Mouse (Mus musculus): ENCODE results near the gene Vmn2r40. TPM values are rescaled to one million over a fixed set of nuclear protein-coding genes. Genes with fewer than 3 reads are reported as not detected.
"Not testable (repeated sequence)": the region's sequence is repeated elsewhere in the genome, so short reads cannot be mapped to it uniquely, and the experiment has no call there.

The Vmn2r40 gene
- polyA plus RNA-seq (2014; fragmentation: Nextera tagmentation; extraction: Ambion mirVana), result not detected in 2 replicates

- H3K4me1 ChIP-seq (ENCODE audit: control insufficient read depth, insufficient read depth, low read length); H3K27me3 ChIP-seq (ENCODE audit: control insufficient read depth, insufficient read depth, low read length); H3K9ac ChIP-seq (replicated peaks; ENCODE audit: low read depth, low read length); H3K4me3 ChIP-seq (ENCODE audit: low read depth, low read length); ATAC-seq (ENCODE audit: insufficient number of reproducible peaks, insufficient read depth, low FRiP score, low read depth); H3K9me3 ChIP-seq (ENCODE audit: control insufficient read depth, low read depth, low read length); H3K36me3 ChIP-seq (ENCODE audit: control insufficient read depth, insufficient read depth, low read length); H3K4me2 ChIP-seq (replicated peaks; ENCODE audit: low read depth, low read length); H3K27ac ChIP-seq (ENCODE audit: low read length): not testable (repeated sequence)
- no CpG with 5 or more reads among the region's 1 CpGs for WGBS
Measured at GRCm38 (mm10) chr7:8931335-8931734, at the start of gene Vmn2r40. Gene Vmn2r40 (minus strand): TSS chr7:8931435.

Other genes with a start within 250 kb of the Vmn2r40 start
- not detected in 2 replicates for gene Vmn2r39, start 99.4 kb upstream of the Vmn2r40 start, polyA plus RNA-seq (2014; fragmentation: Nextera tagmentation; extraction: Ambion mirVana)
- gene Vmn2r38, start 166.4 kb upstream of the Vmn2r40 start, polyA plus RNA-seq (2014; fragmentation: Nextera tagmentation; extraction: Ambion mirVana), result not detected in 2 replicates